Mouse (Mus musculus): ENCODE results near the gene Ier3. TPM values are rescaled to one million over a fixed set of nuclear protein-coding genes. Genes with fewer than 3 reads are reported as not detected.

Gene Ier3
- polyA plus RNA-seq, 1 experiment: 25.2 TPM

DNA sequence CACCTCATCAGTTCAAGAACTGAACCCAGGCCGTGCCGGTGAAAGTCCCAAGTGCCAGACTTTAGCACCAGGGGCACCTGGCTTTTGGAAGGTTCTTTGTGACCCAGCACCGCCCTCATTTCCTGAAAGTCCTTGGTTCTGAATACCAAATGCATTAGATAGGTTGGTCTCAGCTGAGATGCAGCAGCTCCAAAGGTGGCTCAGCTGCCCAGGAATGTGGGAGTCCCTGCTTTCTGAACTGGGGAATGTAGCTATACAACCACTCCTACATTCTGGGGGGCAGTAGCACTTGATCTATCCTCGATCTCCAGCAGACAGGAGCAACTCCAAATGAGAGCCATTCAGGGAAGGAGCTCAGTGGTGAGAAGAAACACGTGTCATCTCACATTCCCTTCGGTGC, 8.7 kb upstream of the Ier3 start:
- WGBS: 65% methylated on average over 6 of the region's 6 CpGs
- Histone ChIP-seq H3K4me1 (ENCODE audit: control insufficient read depth, insufficient read depth, low read length) (0 out of 2 replicates have a peak, but pooled peaks cover 3% of the 10 kb centered on the region), H3K27me3 (ENCODE audit: control insufficient read depth, insufficient read depth, low read length) (no peaks in the 10 kb centered on the region), H3K4me3 (replicated peaks; ENCODE audit: insufficient read depth, low read depth, low read length) (no peak overlapping the region), H3K27ac (ENCODE audit: insufficient read depth, low read length) (no peak overlapping the region)
- no peak for TF ChIP-seq POLR2A (IDR thresholded peaks at IDR 0.05; ENCODE audit: borderline replicate concordance, insufficient read depth, low read length)
- no peak for TF ChIP-seq CTCF (IDR thresholded peaks at IDR 0.05; ENCODE audit: borderline replicate concordance, insufficient read depth, low read depth, low read length)
- no peak for DNase-seq

DNA sequence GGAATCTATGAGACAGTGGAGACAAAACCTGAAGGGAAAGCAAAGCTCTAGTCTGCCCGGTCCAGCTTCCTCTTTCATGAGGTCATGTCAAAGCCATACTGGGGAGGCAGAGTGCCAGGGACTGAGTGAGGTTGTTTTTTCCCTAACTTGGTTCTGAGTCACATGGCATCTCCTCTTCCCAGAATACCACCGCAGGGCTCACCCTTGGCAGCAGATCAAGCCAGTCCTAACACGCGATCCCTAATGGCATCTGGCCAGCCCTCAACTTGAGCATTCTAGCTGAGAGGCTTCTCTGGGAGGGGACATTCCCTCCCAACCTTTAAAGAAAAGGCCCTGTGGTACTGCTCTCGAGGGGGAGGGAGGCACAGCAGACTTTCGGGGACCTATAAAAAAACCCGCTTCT, 8.2 kb upstream of the Ier3 start:
- no peak overlapping the region for H3K4me3 ChIP-seq (replicated peaks; ENCODE audit: insufficient read depth, low read depth, low read length)
- no peaks in the 10 kb centered on the region for H3K27me3 ChIP-seq (ENCODE audit: control insufficient read depth, insufficient read depth, low read length)
- 0 out of 2 replicates have a peak, but pooled peaks cover 3% of the 10 kb centered on the region for H3K4me1 ChIP-seq (ENCODE audit: control insufficient read depth, insufficient read depth, low read length)
- TF ChIP-seq POLR2A (IDR thresholded peaks at IDR 0.05; ENCODE audit: borderline replicate concordance, insufficient read depth, low read length): no peak
- no peak for TF ChIP-seq CTCF (IDR thresholded peaks at IDR 0.05; ENCODE audit: borderline replicate concordance, insufficient read depth, low read depth, low read length)
- peak; percentile 41 to 52 for DNase-seq
- whole genome bisulfite sequencing: 24% methylated on average over 7 of the region's 7 CpGs
- H3K27ac ChIP-seq (ENCODE audit: insufficient read depth, low read length): no peak overlapping the region; the same call in 1 of the 2 replicates

DNA sequence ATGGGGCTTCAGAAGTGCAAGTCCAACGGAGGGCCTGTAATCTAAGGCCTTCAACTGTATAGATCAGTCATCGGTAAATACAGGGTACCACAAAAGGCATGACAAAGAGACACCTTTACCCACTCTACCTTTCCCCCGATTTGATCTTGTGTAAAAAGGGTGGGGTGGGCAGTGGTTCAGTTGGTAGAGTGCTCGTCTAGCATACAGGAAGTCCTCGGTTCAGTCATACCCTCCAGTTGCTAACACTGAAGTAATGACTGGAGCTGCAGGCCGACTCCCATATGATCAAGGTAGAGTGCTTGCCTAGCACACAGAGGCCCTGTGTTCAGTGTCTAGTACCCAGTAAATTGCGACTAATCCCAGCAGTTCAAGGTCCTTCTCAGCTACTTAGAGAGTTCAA, 7.8 kb upstream of the Ier3 start:
- TF ChIP-seq POLR2A (IDR thresholded peaks at IDR 0.05; ENCODE audit: borderline replicate concordance, insufficient read depth, low read length) (no peak), CTCF (IDR thresholded peaks at IDR 0.05; ENCODE audit: borderline replicate concordance, insufficient read depth, low read depth, low read length) (no peak)
- 0 out of 2 replicates have a peak, but pooled peaks cover 3% of the 10 kb centered on the region for H3K4me1 ChIP-seq (ENCODE audit: control insufficient read depth, insufficient read depth, low read length)
- no peak for DNase-seq
- H3K27ac ChIP-seq (ENCODE audit: insufficient read depth, low read length): no peak overlapping the region
- 81% methylated on average over 7 of the region's 7 CpGs for WGBS
- H3K27me3 ChIP-seq (ENCODE audit: control insufficient read depth, insufficient read depth, low read length): no peaks in the 10 kb centered on the region
- H3K4me3 ChIP-seq (replicated peaks; ENCODE audit: insufficient read depth, low read depth, low read length): no peak overlapping the region

DNA sequence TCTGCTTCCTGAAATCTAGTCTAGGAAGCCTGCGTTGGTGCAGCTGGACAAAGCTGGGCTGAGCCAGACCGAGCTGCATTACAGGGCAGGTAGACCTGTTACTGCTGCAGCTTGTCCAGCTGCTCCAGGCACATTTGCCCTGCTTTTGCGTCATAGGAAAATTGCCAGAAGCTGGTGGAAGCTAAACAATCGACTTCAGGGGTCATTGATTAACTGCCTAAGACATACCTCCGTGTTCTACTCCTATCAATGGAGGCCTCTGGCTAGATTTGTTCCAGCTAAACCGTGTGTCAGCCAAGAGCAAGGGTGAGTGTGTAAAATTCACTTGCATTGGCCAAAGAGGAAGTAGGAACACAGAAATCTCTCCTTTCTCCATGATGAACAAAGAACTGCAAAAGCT, 6.8 kb upstream of the Ier3 start:
- no peak overlapping the region for H3K27ac ChIP-seq (ENCODE audit: insufficient read depth, low read length)
- DNase-seq: no peak
- TF ChIP-seq POLR2A (IDR thresholded peaks at IDR 0.05; ENCODE audit: borderline replicate concordance, insufficient read depth, low read length) (no peak), CTCF (IDR thresholded peaks at IDR 0.05; ENCODE audit: borderline replicate concordance, insufficient read depth, low read depth, low read length) (no peak)
- 0 out of 2 replicates have a peak, but pooled peaks cover 3% of the 10 kb centered on the region for H3K4me1 ChIP-seq (ENCODE audit: control insufficient read depth, insufficient read depth, low read length)
- no peak overlapping the region for H3K4me3 ChIP-seq (replicated peaks; ENCODE audit: insufficient read depth, low read depth, low read length)
- no peaks in the 10 kb centered on the region for H3K27me3 ChIP-seq (ENCODE audit: control insufficient read depth, insufficient read depth, low read length)
- 71% methylated on average over 6 of the region's 6 CpGs for WGBS

DNA sequence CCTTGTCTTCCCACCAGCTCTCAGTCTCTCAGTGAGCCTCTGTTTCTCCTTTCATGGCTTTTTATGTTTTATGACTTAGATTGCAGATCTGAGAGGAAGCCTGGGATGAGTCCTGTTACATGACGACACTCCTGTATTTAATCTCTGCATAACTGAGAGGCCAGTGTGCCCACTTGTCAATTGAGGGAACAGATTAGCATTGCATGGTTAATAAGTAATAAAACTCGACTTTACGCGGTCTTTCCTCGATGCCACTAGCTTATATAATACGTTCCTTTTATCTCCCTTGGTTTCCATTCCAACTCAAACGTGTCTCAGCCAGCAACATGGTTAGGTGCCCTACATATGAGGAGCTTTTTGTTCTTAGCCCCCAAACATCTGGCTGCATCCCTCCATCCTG, 5.6 kb upstream of the Ier3 start:
- TF ChIP-seq POLR2A (IDR thresholded peaks at IDR 0.05; ENCODE audit: borderline replicate concordance, insufficient read depth, low read length) (no peak), CTCF (IDR thresholded peaks at IDR 0.05; ENCODE audit: borderline replicate concordance, insufficient read depth, low read depth, low read length) (no peak)
- 64% methylated on average over 7 of the region's 7 CpGs for WGBS
- H3K27me3 ChIP-seq (ENCODE audit: control insufficient read depth, insufficient read depth, low read length): no peaks in the 10 kb centered on the region

DNA sequence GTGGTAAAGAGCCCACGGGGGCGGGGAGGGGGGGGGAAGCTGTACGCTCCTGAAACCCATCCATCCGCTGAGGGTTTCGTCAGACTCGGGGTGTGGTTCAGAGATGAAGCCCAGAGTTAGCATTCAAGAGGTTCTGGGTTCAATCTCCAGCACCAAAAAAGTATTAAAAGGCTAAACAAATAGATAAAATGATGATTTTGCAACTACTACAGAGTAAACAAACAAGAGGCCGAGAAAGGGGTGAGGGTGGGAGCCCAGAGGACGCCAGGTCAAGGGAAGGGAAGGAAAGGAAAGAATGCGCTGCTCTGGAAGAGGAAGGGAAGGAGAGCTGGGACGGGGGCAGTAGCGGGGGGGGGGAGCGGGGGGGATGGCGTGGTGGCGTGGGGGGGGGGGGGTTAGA, 4.8 kb upstream of the Ier3 start:
- no peak for DNase-seq
- 69% methylated on average over 10 of the region's 14 CpGs for WGBS
- TF ChIP-seq POLR2A (IDR thresholded peaks at IDR 0.05; ENCODE audit: borderline replicate concordance, insufficient read depth, low read length) (no peak), CTCF (IDR thresholded peaks at IDR 0.05; ENCODE audit: borderline replicate concordance, insufficient read depth, low read depth, low read length) (no peak)
- Histone ChIP-seq H3K27ac (ENCODE audit: insufficient read depth, low read length) (no peak overlapping the region), H3K27me3 (ENCODE audit: control insufficient read depth, insufficient read depth, low read length) (no peaks in the 10 kb centered on the region), H3K4me3 (replicated peaks; ENCODE audit: insufficient read depth, low read depth, low read length) (no peak overlapping the region), H3K4me1 (ENCODE audit: control insufficient read depth, insufficient read depth, low read length) (peaks cover 7% of the 10 kb centered on the region; the same call in 1 of the 2 replicates)

More for the DNA sequence above, 5.6 kb upstream of the Ier3 start:
- DNase-seq: no peak
- peaks cover 3% of the 10 kb centered on the region; the same call in 1 of the 2 replicates for H3K4me1 ChIP-seq (ENCODE audit: control insufficient read depth, insufficient read depth, low read length)
- H3K27ac ChIP-seq (ENCODE audit: insufficient read depth, low read length): no peak overlapping the region
- H3K4me3 ChIP-seq (replicated peaks; ENCODE audit: insufficient read depth, low read depth, low read length): no peak overlapping the region

DNA sequence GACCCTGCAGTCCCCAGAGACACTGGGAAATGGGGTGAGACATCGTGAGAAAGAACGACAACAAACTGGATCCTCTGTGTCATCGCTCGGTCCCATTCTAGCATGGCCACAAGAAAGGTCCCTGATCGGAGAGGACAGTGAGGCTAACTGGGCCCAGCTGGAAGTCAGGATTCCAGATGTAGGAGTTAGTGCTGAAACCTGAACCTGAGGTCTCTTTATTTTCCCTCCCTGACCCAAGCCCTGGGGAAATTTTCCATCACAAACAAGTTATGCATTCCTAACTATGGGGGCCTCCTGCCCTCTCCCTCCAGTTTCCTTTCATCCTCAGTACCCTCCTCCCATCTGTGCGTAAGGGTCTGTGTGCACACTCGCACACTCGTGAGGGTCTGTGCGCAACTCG, 4.3 kb upstream of the Ier3 start:
- Histone ChIP-seq H3K27me3 (ENCODE audit: control insufficient read depth, insufficient read depth, low read length) (no peaks in the 10 kb centered on the region), H3K4me1 (ENCODE audit: control insufficient read depth, insufficient read depth, low read length) (peaks cover 10% of the 10 kb centered on the region), H3K27ac (ENCODE audit: insufficient read depth, low read length) (no peak overlapping the region), H3K4me3 (replicated peaks; ENCODE audit: insufficient read depth, low read depth, low read length) (no peak overlapping the region)
- DNase-seq: no peak
- TF ChIP-seq CTCF (IDR thresholded peaks at IDR 0.05; ENCODE audit: borderline replicate concordance, insufficient read depth, low read depth, low read length) (no peak), POLR2A (IDR thresholded peaks at IDR 0.05; ENCODE audit: borderline replicate concordance, insufficient read depth, low read length) (no peak)
- WGBS: 73% methylated on average over 10 of the region's 10 CpGs

DNA sequence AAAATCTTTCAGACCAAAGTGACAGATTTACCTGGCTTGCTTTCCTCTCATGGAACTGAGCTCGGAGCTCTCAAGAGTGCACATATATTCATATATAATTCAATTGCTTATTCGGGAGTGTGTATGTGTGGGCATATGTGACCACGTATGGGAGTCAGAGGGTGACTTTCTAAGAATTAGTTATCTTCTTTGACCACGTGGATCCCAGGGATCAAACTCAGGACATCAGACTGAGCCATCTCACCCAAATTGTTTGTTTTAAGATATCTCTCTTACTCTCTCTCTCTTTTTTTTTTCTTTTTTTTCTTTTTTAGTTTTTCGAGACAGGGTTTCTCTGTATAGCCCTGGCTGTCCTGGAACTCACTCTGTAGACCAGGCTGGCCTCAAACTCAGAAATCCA, 1.4 kb upstream of the Ier3 start:
- WGBS: 91% methylated on average over 5 of the region's 5 CpGs
- H3K4me3 ChIP-seq (replicated peaks; ENCODE audit: insufficient read depth, low read depth, low read length): no peak overlapping the region
- no peak overlapping the region for H3K27ac ChIP-seq (ENCODE audit: insufficient read depth, low read length)
- peaks cover 7% of the 10 kb centered on the region for H3K4me1 ChIP-seq (ENCODE audit: control insufficient read depth, insufficient read depth, low read length)
- no peak for TF ChIP-seq POLR2A (IDR thresholded peaks at IDR 0.05; ENCODE audit: borderline replicate concordance, insufficient read depth, low read length)
- TF ChIP-seq CTCF (IDR thresholded peaks at IDR 0.05; ENCODE audit: borderline replicate concordance, insufficient read depth, low read depth, low read length): no peak
- DNase-seq: no peak
- no peaks in the 10 kb centered on the region for H3K27me3 ChIP-seq (ENCODE audit: control insufficient read depth, insufficient read depth, low read length)
